Mouse (Mus musculus) embryonic fibroblast, embryonic 13.5 days (primary cell): ENCODE measurements around the gene Pknox1.

Experiments used
- CTCF ChIP-seq: IDR thresholded peaks from 2 replicates; pipeline ENCODE4 v1.5.1; 2011; ENCODE audit warnings: mild to moderate bottlenecking, control low read depth, low read length, moderate library complexity, borderline replicate concordance; ENCODE audit not compliant: insufficient read depth
- POLR2A ChIP-seq: IDR thresholded peaks from 2 replicates; pipeline ENCODE4 v1.6.1; 2011; ENCODE audit warnings: low read depth, mild to moderate bottlenecking, control low read depth, low read length, moderate library complexity

GRCm38 (mm10) chr17:31590846-31591245 lies 26.3 kb downstream of the Pknox1 start:
- TF ChIP-seq CTCF (no peak), POLR2A (no peak)
